Mouse (Mus musculus): ENCODE measurements around the gene Drg2.
"Not testable (repeated sequence)": the region's sequence is repeated elsewhere in the genome, so short reads cannot be mapped to it uniquely, and the experiment has no call there.

The Drg2 gene

GRCm38 (mm10) chr11:60454080-60454744 is at the start of gene Drg2:
TSS of gene Drg2 (plus strand) at chr11:60454591.
- peak; percentile 73 for DNase-seq (ENCODE audit: low spot score)

GRCm38 (mm10) chr11:60406606-60407005 is 47.8 kb upstream of the Drg2 start:
- no peak for DNase-seq (ENCODE audit: low spot score)

DNA sequence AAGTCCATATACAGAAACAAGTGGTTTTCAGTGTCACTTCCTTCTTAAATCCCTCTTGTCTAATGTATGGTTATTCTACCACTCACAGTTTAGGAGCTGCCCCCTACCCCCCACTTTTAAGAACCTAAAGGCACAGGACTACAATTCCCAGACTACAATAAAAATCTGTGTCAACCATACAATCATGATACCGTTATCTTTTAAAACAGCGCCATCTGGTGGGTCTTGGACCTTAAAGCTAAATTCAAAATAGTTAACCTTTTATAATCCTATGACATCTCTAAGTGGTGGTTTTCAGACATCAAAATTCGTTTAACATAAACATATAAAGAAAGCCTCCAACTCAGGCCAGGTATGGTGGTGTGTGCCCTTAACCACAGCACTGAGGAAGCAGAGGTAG is 42.2 kb upstream of the Drg2 start:
- DNase-seq (ENCODE audit: low spot score): no peak

GRCm38 (mm10) chr11:60412921-60413320 is 41.5 kb upstream of the Drg2 start:
- DNase-seq (ENCODE audit: low spot score): no peak

- no peak for DNase-seq (ENCODE audit: low spot score)
Observed at GRCm38 (mm10) chr11:60416590-60416962, 37.8 kb upstream of the Drg2 start.

- peak; percentile 98 for DNase-seq (ENCODE audit: low spot score)
Observed at GRCm38 (mm10) chr11:60416963-60417716, 37.3 kb upstream of the Drg2 start, which contains the start of gene Gid4. TSS of gene Gid4 (plus strand) at chr11:60417145.

DNA sequence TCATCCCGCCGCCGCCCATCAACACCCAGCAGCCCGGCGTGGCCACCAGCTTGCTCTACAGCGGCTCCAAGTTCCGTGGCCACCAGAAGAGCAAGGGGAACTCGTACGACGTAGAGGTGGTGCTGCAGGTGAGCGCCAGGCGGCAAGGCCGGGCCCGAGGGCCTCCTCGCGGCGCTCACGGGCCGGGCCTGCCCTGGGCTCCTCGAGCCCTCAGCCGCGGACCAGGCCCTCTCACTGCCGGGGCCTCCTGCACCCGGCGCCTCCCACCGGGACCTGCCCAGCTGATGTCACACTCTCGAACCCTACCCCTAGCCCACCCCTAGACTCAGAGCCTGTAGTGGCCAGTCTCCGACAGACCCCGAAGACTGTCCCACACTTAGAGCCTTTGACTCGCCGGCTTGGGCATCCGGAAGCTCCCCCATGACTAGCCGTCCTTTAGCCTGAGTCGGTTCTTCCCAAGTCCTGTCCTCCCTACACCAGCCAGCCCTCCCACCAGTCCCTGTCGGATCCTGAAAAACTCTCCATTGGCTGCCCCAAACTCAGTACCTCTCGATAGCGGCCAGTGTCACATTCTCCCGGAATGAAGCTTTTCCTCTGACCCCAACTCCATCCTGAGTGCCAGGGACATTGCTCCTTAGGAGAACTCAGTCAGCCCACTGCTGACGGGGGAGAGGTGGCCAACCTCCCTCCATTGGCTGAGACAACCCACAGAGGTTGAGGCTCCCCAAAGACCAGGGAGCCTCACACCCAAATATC is 36.5 kb upstream of the Drg2 start, which contains the start of gene Atpaf2:
TSS of gene Atpaf2 (minus strand) at position 741 of the 756 bp plus-strand sequence.
- peak; percentile 10 for DNase-seq (ENCODE audit: low spot score)

DNA sequence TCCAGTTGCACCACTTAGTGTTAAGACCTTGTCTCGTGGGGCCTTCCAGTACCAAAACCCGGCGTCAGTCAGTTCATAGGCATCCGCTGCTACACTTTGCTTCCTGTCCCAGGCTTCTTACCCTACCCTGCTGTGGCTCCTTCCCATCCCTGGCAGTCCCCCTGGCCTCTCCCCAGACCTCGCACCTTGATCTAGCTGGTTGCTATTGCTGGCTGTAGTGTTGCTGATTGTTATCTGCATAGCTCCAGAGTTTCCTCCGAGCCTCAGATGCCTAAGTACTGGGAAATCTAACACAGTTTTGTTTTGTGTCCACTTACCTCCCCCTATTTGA is 36.0 kb upstream of the Drg2 start:
- DNase-seq (ENCODE audit: low spot score): no peak

- no peak for DNase-seq (ENCODE audit: low spot score)
Observed at GRCm38 (mm10) chr11:60422046-60422668, 32.2 kb upstream of the Drg2 start.

DNA sequence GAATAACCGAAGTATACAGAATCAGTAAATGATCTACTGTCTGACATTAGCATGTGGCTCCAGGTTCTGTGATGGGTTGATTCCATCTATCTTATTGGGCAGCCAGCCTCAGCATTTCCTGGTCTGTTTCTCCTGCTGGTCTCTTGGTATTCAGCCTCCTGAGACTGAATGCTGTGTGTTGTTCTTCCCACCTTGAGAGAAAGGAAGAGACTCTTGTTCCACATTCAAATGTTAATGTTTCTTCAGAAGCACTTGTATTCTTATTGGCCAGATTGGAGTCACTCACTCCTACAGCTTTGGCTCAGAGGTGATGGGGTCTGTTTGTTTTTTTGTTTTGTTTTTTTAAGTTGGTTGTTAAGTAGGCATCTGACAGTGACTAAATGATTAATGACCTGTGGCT is 31.4 kb upstream of the Drg2 start:
- DNase-seq (ENCODE audit: low spot score): no peak

DNA sequence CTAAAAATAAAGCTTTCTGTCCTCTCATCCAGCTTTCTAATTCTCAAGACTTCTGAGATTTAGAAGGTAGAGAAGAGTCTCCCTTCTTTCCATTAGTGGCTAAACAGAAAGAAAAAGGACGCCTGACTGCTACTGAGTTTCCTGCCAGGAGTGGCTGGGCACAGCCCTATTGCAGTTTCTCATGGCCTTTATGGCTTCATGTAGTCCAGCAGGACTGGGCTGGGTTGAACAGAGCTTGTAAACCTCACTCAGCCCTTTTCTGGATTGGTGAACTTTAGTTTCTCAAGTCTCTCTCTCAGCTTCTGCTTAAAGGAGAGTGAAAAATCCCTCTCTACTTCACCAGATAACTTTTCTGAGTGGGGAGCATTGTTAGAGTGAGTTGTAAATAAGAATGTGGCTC is 28.0 kb upstream of the Drg2 start:
- no peak for DNase-seq (ENCODE audit: low spot score)

- no peak for DNase-seq (ENCODE audit: low spot score)
Observed at GRCm38 (mm10) chr11:60427628-60428027, 26.8 kb upstream of the Drg2 start.

DNA sequence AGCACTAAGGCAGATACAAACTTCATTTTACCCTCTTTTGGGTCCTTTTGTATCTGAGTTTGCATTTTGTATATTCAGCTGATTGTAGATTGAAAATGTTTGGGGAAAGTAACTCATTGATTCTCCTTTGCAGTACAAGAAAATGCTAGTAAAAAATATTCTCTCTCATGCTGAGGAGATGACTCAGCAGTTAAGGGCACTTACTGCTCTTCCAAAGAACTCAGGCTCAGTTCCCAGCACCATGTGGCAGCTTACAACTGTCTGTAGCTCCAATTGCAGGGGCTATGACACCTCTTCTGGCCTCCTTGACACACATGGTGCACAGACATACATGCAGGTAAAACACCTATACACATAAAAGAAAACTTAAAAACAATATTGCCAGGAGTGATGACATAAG is 20.9 kb upstream of the Drg2 start:
- no peak for DNase-seq (ENCODE audit: low spot score)

DNA sequence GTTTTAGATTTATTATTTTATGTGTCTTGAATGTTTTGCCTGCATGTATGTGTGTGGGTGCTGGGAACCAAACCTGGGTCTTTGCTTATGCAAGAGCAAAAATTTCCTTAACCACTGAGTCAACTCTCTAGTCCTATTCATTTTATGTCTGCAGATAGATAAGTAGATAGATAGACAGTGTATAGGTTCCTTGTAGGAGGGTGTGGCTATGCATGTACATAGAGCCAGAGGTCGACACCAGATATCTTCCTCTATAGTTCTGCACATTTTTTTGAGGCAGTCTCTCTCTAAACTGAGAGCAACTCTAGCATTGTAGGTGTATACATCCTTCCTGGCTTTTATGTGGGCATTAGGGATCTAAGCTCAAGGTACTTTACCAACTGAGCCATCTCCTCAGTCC is 19.3 kb upstream of the Drg2 start:
- no peak for DNase-seq (ENCODE audit: low spot score)

DNA sequence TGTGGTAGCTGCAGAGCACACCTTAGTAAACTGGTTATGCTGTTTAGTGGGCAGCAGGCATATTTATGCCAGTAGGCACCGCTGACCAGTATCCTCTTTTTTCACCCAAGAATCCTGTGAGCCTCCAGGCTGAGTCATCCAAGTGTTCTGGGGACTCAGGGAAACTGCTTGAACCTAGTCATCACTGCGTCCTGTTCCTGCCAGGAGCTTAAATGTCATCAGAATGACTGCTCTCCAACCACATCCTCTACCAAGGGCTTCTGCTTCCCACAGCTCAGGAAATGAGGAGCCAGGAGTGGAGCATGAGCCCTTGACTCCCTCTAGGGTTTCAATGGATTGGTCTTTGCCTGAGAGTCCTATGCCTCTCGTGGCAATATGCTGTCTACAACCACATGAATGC is 17.8 kb upstream of the Drg2 start:
- DNase-seq (ENCODE audit: low spot score): no peak

GRCm38 (mm10) chr11:60439621-60440020 is 14.8 kb upstream of the Drg2 start:
- not testable (repeated sequence) for DNase-seq (ENCODE audit: low spot score)

DNA sequence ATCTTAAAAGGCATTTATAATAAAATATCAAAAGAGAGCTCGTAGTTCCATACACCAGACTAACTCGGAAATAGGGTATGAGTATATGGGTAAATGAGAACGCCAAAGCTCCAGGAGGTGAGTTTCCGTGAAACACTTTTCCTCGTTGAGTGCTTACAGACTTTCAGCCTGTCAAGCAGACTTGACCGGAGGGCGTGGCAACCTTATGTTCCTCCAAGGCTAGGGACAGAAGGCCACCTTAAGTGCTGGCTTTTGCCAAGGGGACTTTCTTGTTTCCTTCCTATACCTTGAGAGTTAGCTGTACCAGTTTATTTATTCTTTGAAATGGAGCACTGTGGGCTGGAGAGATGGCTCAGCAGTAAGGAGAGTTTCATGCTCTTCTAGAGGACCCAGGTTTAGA is 14.2 kb upstream of the Drg2 start:
- DNase-seq (ENCODE audit: low spot score): no peak

- DNase-seq (ENCODE audit: low spot score): no peak
Observed at GRCm38 (mm10) chr11:60442896-60443295, 11.5 kb upstream of the Drg2 start.

- no peak for DNase-seq (ENCODE audit: low spot score)
Observed at GRCm38 (mm10) chr11:60444007-60444406, 10.4 kb upstream of the Drg2 start.

- DNase-seq (ENCODE audit: low spot score): no peak
Observed at GRCm38 (mm10) chr11:60454745-60455087, 325 bp downstream of the Drg2 start.

DNA sequence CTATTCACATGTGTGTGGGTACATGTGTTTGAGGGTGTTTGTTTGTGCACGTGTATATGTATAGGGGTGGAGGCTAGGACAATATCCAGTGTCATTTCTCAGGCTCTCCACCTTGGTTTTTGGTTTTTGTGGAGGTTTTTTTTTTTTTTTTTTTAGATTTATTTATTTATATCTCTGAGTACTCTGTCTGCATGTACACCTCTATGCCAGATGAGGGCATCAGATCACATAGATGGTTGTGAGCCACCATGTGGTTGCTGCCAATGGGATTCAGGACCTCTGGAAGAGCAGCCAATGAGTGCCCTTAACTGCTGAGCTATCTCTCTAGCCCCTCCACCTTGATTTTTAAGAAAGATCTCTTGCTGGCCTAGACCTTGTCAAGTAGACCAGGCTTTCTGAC is 3.6 kb downstream of the Drg2 start:
- no peak for DNase-seq (ENCODE audit: low spot score)

GRCm38 (mm10) chr11:60465943-60466380 is 11.6 kb downstream of the Drg2 start:
- no peak for DNase-seq (ENCODE audit: low spot score)

DNA sequence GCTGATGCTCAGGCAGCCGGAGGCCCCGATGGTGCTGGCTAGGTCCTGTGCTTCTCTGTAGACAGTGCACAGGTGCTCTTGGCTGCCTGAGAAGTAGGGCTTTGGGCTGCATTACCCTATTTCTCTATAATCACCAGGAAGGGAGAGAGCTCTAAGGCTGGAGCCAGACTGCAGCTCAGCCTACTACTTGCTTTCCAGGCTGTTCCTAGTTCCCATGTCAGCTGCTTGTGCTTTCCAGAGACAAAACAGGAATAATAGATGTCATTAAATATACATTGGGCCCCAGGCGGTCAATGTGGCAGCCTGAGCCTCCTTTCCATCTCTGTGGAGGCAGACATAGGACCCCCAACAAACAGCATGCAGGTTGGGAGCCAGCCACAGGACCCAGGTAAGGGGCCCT is 14.6 kb downstream of the Drg2 start, which contains the start of gene Myo15:
TSS of gene Myo15 (plus strand) at position 301 of the 400 bp plus-strand sequence.
- no peak for DNase-seq (ENCODE audit: low spot score)
